Mouse (Mus musculus): Measurements from ENCODE around the gene Lmnb2. TPM values are rescaled to one million over a fixed set of nuclear protein-coding genes. Genes with fewer than 3 reads are reported as not detected.

The Lmnb2 gene
- polyA plus RNA-seq, 1 experiment from 2014 or later, result 6.9 TPM

GRCm38 (mm10) chr10:80936810-80937164, 18.7 kb upstream of the Lmnb2 start:
- WGBS, result 12% methylated on average over 6 of the region's 6 CpGs
- Histone ChIP-seq H3K4me1 (ENCODE audit: insufficient read depth, low read depth, low read length) (peaks cover 68% of the 10 kb centered on the region), H3K27ac (ENCODE audit: low read length) (no peak overlapping the region), H3K36me3 (ENCODE audit: insufficient read depth, low read length) (no peaks in the 10 kb centered on the region), H3K4me2 (replicated peaks; ENCODE audit: low read depth, low read length) (peak overlapping the region; percentile 73), H3K27me3 (replicated peaks; ENCODE audit: insufficient read depth, low read length) (no peaks in the 10 kb centered on the region), H3K9me3 (ENCODE audit: low read length) (no peaks in the 10 kb centered on the region), H3K4me3 (ENCODE audit: low read depth, low read length) (0 out of 2 replicates have a peak overlapping the region, but pooled peaks have one; percentile 23), H3K9ac (replicated peaks; ENCODE audit: low read depth) (no peak overlapping the region)
- TF ChIP-seq EP300 (IDR thresholded peaks at IDR 0.05) (no peak), CTCF (IDR thresholded peaks at IDR 0.05) (no peak)
- DNase-seq (ENCODE audit: low spot score), result no peak
- ATAC-seq, result no peak

DNA sequence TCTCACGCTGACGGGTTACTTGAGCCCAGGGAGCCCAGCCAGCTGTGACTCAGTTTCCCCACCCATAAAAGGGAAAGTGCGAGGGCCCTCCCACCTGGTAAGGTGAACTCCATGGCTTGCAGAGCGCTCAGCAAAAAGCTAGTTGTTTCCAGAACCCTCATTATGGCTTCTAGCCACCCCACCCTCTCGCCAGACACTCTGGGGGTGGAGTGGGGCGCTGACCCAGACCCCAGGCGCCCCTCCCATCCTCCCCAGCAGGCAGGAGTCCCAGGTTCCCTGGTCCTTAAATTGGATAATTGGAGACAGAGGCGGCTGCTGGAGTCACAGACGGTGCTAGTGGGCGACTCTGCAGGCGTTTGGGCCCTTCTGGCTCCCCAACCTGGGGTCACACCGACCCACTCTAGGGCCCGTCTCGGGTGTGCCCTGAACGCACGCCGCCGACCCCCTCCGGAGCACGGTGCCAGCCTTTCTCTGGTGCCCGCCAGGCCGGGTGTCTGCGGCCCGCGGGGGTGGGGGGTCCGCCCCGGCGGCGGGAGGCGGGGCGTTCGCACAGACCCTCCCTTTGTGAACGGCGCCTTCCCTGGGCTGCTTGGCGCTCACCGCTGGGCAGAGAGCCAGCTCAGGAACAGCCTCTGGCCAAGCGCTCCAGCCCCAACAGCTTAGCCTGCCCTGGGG, 18.2 kb upstream of the Lmnb2 start:
- Histone ChIP-seq H3K9me3 (ENCODE audit: low read length) (no peaks in the 10 kb centered on the region), H3K36me3 (ENCODE audit: insufficient read depth, low read length) (no peaks in the 10 kb centered on the region), H3K27me3 (replicated peaks; ENCODE audit: insufficient read depth, low read length) (no peaks in the 10 kb centered on the region), H3K4me2 (replicated peaks; ENCODE audit: low read depth, low read length) (peak overlapping the region; percentile 73), H3K4me1 (ENCODE audit: insufficient read depth, low read depth, low read length) (peaks cover 70% of the 10 kb centered on the region), H3K27ac (ENCODE audit: low read length) (0 out of 2 replicates have a peak overlapping the region, but pooled peaks have one; percentile 26), H3K9ac (replicated peaks; ENCODE audit: low read depth) (peak overlapping the region; percentile 23; the same call in 1 of the 2 replicates), H3K4me3 (ENCODE audit: low read depth, low read length) (peak overlapping the region; percentile 23; the same call in 1 of the 2 replicates)
- ATAC-seq, result peak; percentile 26
- no peak for TF ChIP-seq EP300 (IDR thresholded peaks at IDR 0.05)
- no peak for TF ChIP-seq CTCF (IDR thresholded peaks at IDR 0.05)
- peak; percentile 69 for DNase-seq (ENCODE audit: low spot score)
- 2% methylated on average over 36 of the region's 37 CpGs for WGBS

- 0 out of 2 replicates have a peak overlapping the region, but pooled peaks have one; percentile 23 for H3K4me3 ChIP-seq (ENCODE audit: low read depth, low read length)
- WGBS, result 4% methylated on average over 17 of the region's 17 CpGs
Measured at GRCm38 (mm10) chr10:80935698-80936097, 17.7 kb upstream of the Lmnb2 start.

DNA sequence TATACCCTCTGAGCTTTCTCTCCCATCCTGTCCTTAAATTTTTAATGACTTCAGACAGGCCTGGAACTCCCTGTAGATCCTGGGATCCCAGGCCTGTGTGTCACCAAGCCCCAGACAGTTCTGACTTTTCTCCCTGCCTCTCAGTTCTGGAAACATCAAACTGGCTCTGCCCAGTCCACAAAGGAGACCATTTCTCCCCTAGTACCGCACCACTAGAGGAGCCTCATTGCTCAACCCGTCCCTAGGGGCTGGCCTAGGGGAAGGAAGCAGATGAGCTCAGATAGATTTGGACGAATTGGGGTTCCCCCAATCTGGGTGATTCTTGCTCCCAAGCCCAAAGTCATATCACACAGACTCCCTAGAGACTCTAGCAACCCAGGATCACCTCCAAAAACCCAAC, 17.2 kb upstream of the Lmnb2 start:
- DNase-seq (ENCODE audit: low spot score) (peak; percentile 48), ATAC-seq (no peak)
- H3K9ac ChIP-seq (replicated peaks; ENCODE audit: low read depth), result no peak overlapping the region
- no peak overlapping the region for H3K4me3 ChIP-seq (ENCODE audit: low read depth, low read length)
- TF ChIP-seq CTCF (IDR thresholded peaks at IDR 0.05), result no peak
- no peak for TF ChIP-seq EP300 (IDR thresholded peaks at IDR 0.05)
- WGBS, result 18% methylated on average over 3 of the region's 3 CpGs
- peaks cover 64% of the 10 kb centered on the region for H3K4me1 ChIP-seq (ENCODE audit: insufficient read depth, low read depth, low read length)
- H3K36me3 ChIP-seq (ENCODE audit: insufficient read depth, low read length), result no peaks in the 10 kb centered on the region
- no peak overlapping the region for H3K4me2 ChIP-seq (replicated peaks; ENCODE audit: low read depth, low read length)
- H3K27me3 ChIP-seq (replicated peaks; ENCODE audit: insufficient read depth, low read length), result no peaks in the 10 kb centered on the region
- no peaks in the 10 kb centered on the region for H3K9me3 ChIP-seq (ENCODE audit: low read length)
- peak overlapping the region; percentile 11; the same call in 1 of the 2 replicates for H3K27ac ChIP-seq (ENCODE audit: low read length)

More at GRCm38 (mm10) chr10:80935698-80936097, 17.7 kb upstream of the Lmnb2 start:
- DNase-seq (ENCODE audit: low spot score) (peak; percentile 49), ATAC-seq (no peak)
- H3K4me2 ChIP-seq (replicated peaks; ENCODE audit: low read depth, low read length), result peak overlapping the region; percentile 73
- no peaks in the 10 kb centered on the region for H3K27me3 ChIP-seq (replicated peaks; ENCODE audit: insufficient read depth, low read length)
- H3K4me1 ChIP-seq (ENCODE audit: insufficient read depth, low read depth, low read length), result peaks cover 68% of the 10 kb centered on the region
- H3K27ac ChIP-seq (ENCODE audit: low read length), result no peak overlapping the region
- H3K9me3 ChIP-seq (ENCODE audit: low read length), result no peaks in the 10 kb centered on the region
- peak overlapping the region; percentile 23; the same call in 1 of the 2 replicates for H3K9ac ChIP-seq (replicated peaks; ENCODE audit: low read depth)
- no peaks in the 10 kb centered on the region for H3K36me3 ChIP-seq (ENCODE audit: insufficient read depth, low read length)
- no peak for TF ChIP-seq CTCF (IDR thresholded peaks at IDR 0.05)
- no peak for TF ChIP-seq EP300 (IDR thresholded peaks at IDR 0.05)

DNA sequence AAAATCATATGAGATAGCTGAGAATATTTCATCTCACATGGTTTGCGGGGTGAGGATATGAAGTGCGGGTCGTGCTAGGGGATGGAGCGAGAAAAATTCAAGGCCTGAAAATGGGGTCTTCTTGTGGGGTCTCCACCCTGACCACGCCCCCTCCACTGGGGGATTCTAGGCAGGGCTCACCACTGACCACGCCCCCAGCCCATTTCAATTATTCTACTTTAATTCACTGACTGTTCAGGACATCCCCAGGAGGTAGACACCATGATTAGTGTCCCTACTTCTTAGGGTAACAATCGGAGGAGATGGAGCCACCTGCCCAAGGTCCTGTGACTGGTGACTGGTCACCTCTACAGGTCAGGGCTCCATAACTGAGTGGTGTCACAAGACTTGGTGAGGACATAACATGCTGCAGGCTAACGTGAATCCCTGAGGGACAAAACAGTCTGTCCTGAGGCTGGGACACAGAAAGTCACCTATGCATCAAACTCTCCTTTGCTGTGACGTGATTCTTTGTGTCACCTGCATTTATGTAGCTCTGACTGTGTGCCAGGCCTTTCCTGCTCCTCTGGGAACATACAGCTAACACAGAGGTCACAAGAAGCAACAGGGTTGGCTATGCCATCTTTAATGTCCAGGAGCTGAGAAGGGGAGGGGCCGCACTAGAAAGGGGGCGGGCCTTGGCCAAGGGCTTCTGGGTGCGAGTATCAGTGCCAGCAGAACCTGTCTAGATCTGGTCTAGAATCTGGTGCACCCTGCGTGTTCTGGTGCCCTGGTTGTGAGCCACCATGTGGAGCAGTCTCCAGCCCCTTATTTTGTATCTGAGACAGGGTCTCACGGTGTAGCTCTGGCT, 16.3 kb upstream of the Lmnb2 start:
- WGBS, result 46% methylated on average over 14 of the region's 14 CpGs
- Histone ChIP-seq H3K27ac (ENCODE audit: low read length) (no peak overlapping the region), H3K27me3 (replicated peaks; ENCODE audit: insufficient read depth, low read length) (no peaks in the 10 kb centered on the region)

DNA sequence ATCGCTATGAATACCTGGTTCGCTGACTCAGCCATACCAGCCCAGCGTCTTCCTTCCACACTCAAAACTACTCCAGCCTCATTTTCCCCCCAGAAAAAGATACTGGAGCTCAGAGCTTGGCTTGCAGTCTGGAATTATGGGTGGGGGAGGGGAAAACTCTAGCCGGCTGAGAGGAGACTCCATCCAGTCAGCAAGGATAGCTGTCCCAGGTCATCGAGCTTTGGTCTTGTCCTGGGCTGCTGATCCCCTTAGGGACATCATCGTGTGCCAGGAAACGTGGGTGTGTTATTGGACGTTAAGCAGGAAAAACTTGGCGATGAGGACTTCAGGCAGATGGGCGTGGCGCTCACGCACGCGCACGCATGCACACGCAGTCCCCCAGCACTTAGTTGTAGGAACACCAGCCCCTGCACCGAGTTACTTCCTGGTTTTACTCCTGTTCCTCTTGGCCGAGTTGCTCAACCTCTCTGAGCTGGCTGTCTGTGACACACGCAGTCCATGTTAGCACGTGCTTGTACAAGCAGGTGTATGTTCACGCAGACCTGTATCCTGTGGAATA, 15.5 kb upstream of the Lmnb2 start:
- WGBS, result 2% methylated on average over 21 of the region's 21 CpGs
- H3K9ac ChIP-seq (replicated peaks; ENCODE audit: low read depth), result no peak overlapping the region
- peak overlapping the region; percentile 63 for H3K27ac ChIP-seq (ENCODE audit: low read length)
- TF ChIP-seq CTCF (IDR thresholded peaks at IDR 0.05) (no peak), EP300 (IDR thresholded peaks at IDR 0.05) (no peak; the same call in 1 of the 2 replicates)
- no peaks in the 10 kb centered on the region for H3K9me3 ChIP-seq (ENCODE audit: low read length)
- DNase-seq (ENCODE audit: low spot score), result peak; percentile 78
- no peaks in the 10 kb centered on the region for H3K27me3 ChIP-seq (replicated peaks; ENCODE audit: insufficient read depth, low read length)
- H3K4me3 ChIP-seq (ENCODE audit: low read depth, low read length), result peak overlapping the region; percentile 88; the same call in 1 of the 2 replicates
- H3K4me1 ChIP-seq (ENCODE audit: insufficient read depth, low read depth, low read length), result peaks cover 49% of the 10 kb centered on the region
- H3K36me3 ChIP-seq (ENCODE audit: insufficient read depth, low read length), result no peaks in the 10 kb centered on the region
- no peak for ATAC-seq
- H3K4me2 ChIP-seq (replicated peaks; ENCODE audit: low read depth, low read length), result peak overlapping the region; percentile 81

More for the DNA sequence above, 16.3 kb upstream of the Lmnb2 start:
- H3K4me3 ChIP-seq (ENCODE audit: low read depth, low read length), result no peak overlapping the region
- no peak for ATAC-seq
- no peaks in the 10 kb centered on the region for H3K36me3 ChIP-seq (ENCODE audit: insufficient read depth, low read length)
- DNase-seq (ENCODE audit: low spot score), result peak; percentile 7
- H3K9me3 ChIP-seq (ENCODE audit: low read length), result no peaks in the 10 kb centered on the region
- TF ChIP-seq EP300 (IDR thresholded peaks at IDR 0.05), result no peak
- no peak for TF ChIP-seq CTCF (IDR thresholded peaks at IDR 0.05)
- H3K9ac ChIP-seq (replicated peaks; ENCODE audit: low read depth), result no peak overlapping the region
- H3K4me1 ChIP-seq (ENCODE audit: insufficient read depth, low read depth, low read length), result peaks cover 55% of the 10 kb centered on the region
- no peak overlapping the region for H3K4me2 ChIP-seq (replicated peaks; ENCODE audit: low read depth, low read length)

Measured in lung, postnatal 0 days (tissue).